In genomic region chr5:46824934-46825333, GRCm38 (mm10) we compare ENCODE assay signal across 27 mouse cellular contexts.
DNase-seq lines count a peak whose midpoint lies in the region; ATAC-seq lines count a peak whose summit lies in the region.
"Had no signal": no experiment of that assay in that cellular context is flagged by ENCODE, and none has a peak within 500 bp of the region (broad histone marks: within the 10 kb centered on the region; RNA-seq: fewer than 3 reads in every experiment).

No protein-coding gene starts in this region.

- H3K4me1 ChIP-seq in limb, embryonic 13.5 days, result peaks cover 10% of the 10 kb centered on the region
- peaks cover 4% of the 10 kb centered on the region; the same call in 1 of the 2 replicates for H3K4me1 ChIP-seq in limb, embryonic 10.5 days
- H3K4me1 ChIP-seq in midbrain, embryonic 15.5 days, result peaks cover 1% of the 10 kb centered on the region; the same call in 1 of the 2 replicates
- peaks cover 6% of the 10 kb centered on the region for H3K4me1 ChIP-seq in midbrain, embryonic 10.5 days
- H3K4me1 ChIP-seq: embryonic facial prominence, embryonic 15.5 days; hindbrain, embryonic 13.5 days had no signal

- H3K4me2 ChIP-seq in limb, embryonic 13.5 days (replicated peaks), result no peak overlapping the region
- H3K4me2 ChIP-seq in midbrain, embryonic 15.5 days, result no peak overlapping the region
- H3K4me2 ChIP-seq: embryonic facial prominence, embryonic 15.5 days; heart, embryonic 11.5 days; hindbrain, embryonic 13.5 days had no signal

- H3K27me3 ChIP-seq in limb, embryonic 13.5 days, result no peaks in the 10 kb centered on the region
- H3K27me3 ChIP-seq in limb, embryonic 10.5 days (ENCODE audit: low read depth, poor library complexity, severe bottlenecking), result no peaks in the 10 kb centered on the region
- no peaks in the 10 kb centered on the region for H3K27me3 ChIP-seq in midbrain, embryonic 15.5 days (replicated peaks)
- H3K27me3 ChIP-seq in midbrain, embryonic 10.5 days (ENCODE audit: low read depth, poor library complexity, severe bottlenecking), result peaks cover 72% of the 10 kb centered on the region
- H3K27me3 ChIP-seq: CH12.LX; embryonic facial prominence, embryonic 15.5 days; Patski had no signal

- peak; percentile 57; the same call in 1 of the 2 replicates for ATAC-seq in limb, embryonic 13.5 days (ENCODE audit: low FRiP score, low read depth)
- peak; percentile 58 for ATAC-seq in midbrain, embryonic 15.5 days (replicated peaks)
- ATAC-seq: forebrain, embryonic 14.5 days; forebrain, postnatal 0 days; hindbrain, embryonic 16.5 days; inflammation-experienced regulatory T-cells, adult 6 months; Patski had no signal

- no peak overlapping the region for H3K4me3 ChIP-seq in limb, embryonic 13.5 days
- H3K4me3 ChIP-seq in limb, embryonic 10.5 days, result no peak overlapping the region
- H3K4me3 ChIP-seq in midbrain, embryonic 15.5 days, result no peak overlapping the region
- no peak overlapping the region for H3K4me3 ChIP-seq in midbrain, embryonic 10.5 days
- H3K4me3 ChIP-seq: embryonic facial prominence, embryonic 15.5 days; heart, adult 2 months; hindbrain, embryonic 10.5 days; hindbrain, embryonic 13.5 days had no signal

- H3K9me3 ChIP-seq in limb, embryonic 13.5 days, result no peaks in the 10 kb centered on the region
- H3K9me3 ChIP-seq in limb, embryonic 10.5 days (replicated peaks), result no peaks in the 10 kb centered on the region
- H3K9me3 ChIP-seq in midbrain, embryonic 15.5 days, result no peaks in the 10 kb centered on the region
- H3K9me3 ChIP-seq in midbrain, embryonic 10.5 days (replicated peaks), result no peaks in the 10 kb centered on the region
- H3K9me3 ChIP-seq: embryonic facial prominence, embryonic 15.5 days; G1E; hindbrain, embryonic 10.5 days; hindbrain, embryonic 13.5 days had no signal

- no peak overlapping the region for H3K27ac ChIP-seq in limb, embryonic 13.5 days
- H3K27ac ChIP-seq in limb, embryonic 10.5 days, result no peak overlapping the region
- H3K27ac ChIP-seq in midbrain, embryonic 15.5 days, result no peak overlapping the region
- no peak overlapping the region for H3K27ac ChIP-seq in midbrain, embryonic 10.5 days (replicated peaks)
- H3K27ac ChIP-seq: embryonic facial prominence, embryonic 15.5 days; heart, adult 2 months; hindbrain, embryonic 10.5 days; hindbrain, embryonic 13.5 days had no signal

- 29% methylated on average over 3 of the region's 3 CpGs for WGBS in limb, embryonic 13.5 days
- WGBS in limb, embryonic 10.5 days, result 64% methylated on average over 3 of the region's 3 CpGs
- 57% methylated on average over 3 of the region's 3 CpGs for WGBS in midbrain, embryonic 15.5 days
- 75% methylated on average over 3 of the region's 3 CpGs for WGBS in midbrain, embryonic 10.5 days

- DNase-seq in limb, embryonic 10.5 days (ENCODE audit: low spot score), result no peak
- DNase-seq in midbrain, embryonic 10.5 days (ENCODE audit: low spot score), result no peak
- peak; percentile 28 for DNase-seq in forelimb bud, embryonic 11.5 days (ENCODE audit: low read depth, low spot score)
- no peak for DNase-seq in cerebellum, adult 8-10 months
- no peak for DNase-seq in gastrocnemius, postnatal 25 days
- DNase-seq: adrenal gland, postnatal 10 days; adrenal gland, postnatal 36 days; B cell, adult 2 months; cerebellum, adult 18-20 months; cerebellum, adult 9-11 months; cerebellum, postnatal 25 days; forebrain, postnatal 0 days; gastrocnemius, postnatal 36 days; heart, adult 2 months; heart, postnatal 36 days had no signal

- no peak overlapping the region for H3K9ac ChIP-seq in limb, embryonic 13.5 days
- H3K9ac ChIP-seq in midbrain, embryonic 15.5 days, result no peak overlapping the region
- H3K9ac ChIP-seq: embryonic facial prominence, embryonic 15.5 days; forebrain, postnatal 0 days; hindbrain, embryonic 13.5 days had no signal

- no peaks in the 10 kb centered on the region for H3K36me3 ChIP-seq in limb, embryonic 13.5 days
- no peaks in the 10 kb centered on the region for H3K36me3 ChIP-seq in limb, embryonic 10.5 days
- no peaks in the 10 kb centered on the region for H3K36me3 ChIP-seq in midbrain, embryonic 15.5 days (replicated peaks)
- no peaks in the 10 kb centered on the region for H3K36me3 ChIP-seq in midbrain, embryonic 10.5 days
- H3K36me3 ChIP-seq: embryonic facial prominence, embryonic 15.5 days; G1E; hindbrain, embryonic 10.5 days; hindbrain, embryonic 13.5 days had no signal
